In the genomic region with DNA sequence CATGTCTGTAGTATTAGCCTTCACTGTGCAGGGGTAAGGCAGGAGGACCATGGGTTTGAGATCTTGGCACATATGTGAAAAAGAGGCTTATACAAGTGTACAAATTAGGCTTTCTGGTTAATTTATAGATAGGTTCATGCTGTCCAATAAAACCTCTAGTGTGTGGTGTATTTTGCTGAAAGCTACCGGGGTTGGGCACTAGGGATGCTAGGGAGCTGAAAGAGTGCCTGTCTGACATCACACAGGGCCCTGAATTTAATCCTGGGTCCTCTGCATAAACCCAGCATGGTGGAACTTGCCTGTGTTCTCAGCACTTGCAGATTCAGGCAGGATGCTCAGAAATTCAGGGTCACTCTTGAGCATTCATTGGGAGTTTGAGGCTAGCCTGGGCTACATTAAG, we compare ENCODE assay signal across 18 mouse cellular contexts.
"Had no signal": no experiment of that assay in that cellular context is flagged by ENCODE, and none has a peak within 500 bp of the region (broad histone marks: within the 10 kb centered on the region; RNA-seq: fewer than 3 reads in every experiment).

No protein-coding gene starts in this region.

- H3K36me3 ChIP-seq: kidney, embryonic 15.5 days; limb, embryonic 10.5 days; liver, embryonic 15.5 days; lung, embryonic 15.5 days; neural tube, embryonic 15.5 days had no signal

- H3K9ac ChIP-seq: kidney, embryonic 15.5 days; liver, embryonic 15.5 days; lung, embryonic 15.5 days; neural tube, embryonic 15.5 days had no signal

- H3K27ac ChIP-seq: kidney, embryonic 15.5 days; left cerebral cortex, adult 2 months; limb, embryonic 10.5 days; liver, embryonic 15.5 days; lung, embryonic 15.5 days; macrophage; neural tube, embryonic 15.5 days had no signal

- H3K4me3 ChIP-seq: kidney, embryonic 15.5 days; left cerebral cortex, adult 2 months; limb, embryonic 10.5 days; liver, embryonic 15.5 days; lung, embryonic 15.5 days; myocyte; neural tube, embryonic 15.5 days had no signal

- H3K27me3 ChIP-seq: kidney, embryonic 15.5 days; liver, embryonic 15.5 days; lung, embryonic 15.5 days; neural tube, embryonic 15.5 days had no signal

- H3K4me1 ChIP-seq: kidney, embryonic 15.5 days; limb, embryonic 10.5 days; liver, embryonic 15.5 days; lung, embryonic 15.5 days; neural tube, embryonic 15.5 days had no signal

- H3K4me2 ChIP-seq: kidney, embryonic 15.5 days; liver, embryonic 11.5 days; liver, embryonic 15.5 days; lung, embryonic 15.5 days; neural tube, embryonic 15.5 days had no signal

- DNase-seq: kidney, adult 2 months; kidney, postnatal 36 days; lung, postnatal 14 days; midbrain, embryonic 14.5 days; right cerebral cortex, adult 18-20 months; right cerebral cortex, postnatal 25 days; thymus, adult 18-20 months; thymus, postnatal 25 days had no signal

- ATAC-seq: intestine, embryonic 16.5 days had no signal

- H3K9me3 ChIP-seq: kidney, embryonic 15.5 days; limb, embryonic 10.5 days; liver, embryonic 15.5 days; lung, embryonic 15.5 days; neural tube, embryonic 15.5 days had no signal
